Mouse (Mus musculus) kidney, embryonic 16.5 days (tissue): Measurements from ENCODE around the gene Hipk4. TPM values are rescaled to one million over a fixed set of nuclear protein-coding genes. Genes with fewer than 3 reads are reported as not detected.

ENCODE experiments used
- ATAC-seq: fragments of 200-750 bp; cut with Nextera tagmentation; 2 replicates; pipeline ENCODE4 v1.8.0; 2017; ENCODE audit warnings: moderate TSS enrichment; ENCODE audit not compliant: low FRiP score, low TSS enrichment
- H3K27ac ChIP-seq: fragments of 300-500 bp; sonication (generic); 2 replicates; pipeline ENCODE4 v1.5.1; 2014; ENCODE audit warnings: low read length
- H3K27me3 ChIP-seq: fragments of 300-500 bp; sonication (generic); 2 replicates; pipeline ENCODE4 v1.6.1; 2014; ENCODE audit warnings: low read length, control low read depth, mixed read lengths; ENCODE audit not compliant: insufficient read depth
- H3K36me3 ChIP-seq: fragments of 300-500 bp; sonication (generic); 2 replicates; pipeline ENCODE4 v1.6.1; 2014; ENCODE audit warnings: low read length, control low read depth, mixed read lengths; ENCODE audit not compliant: insufficient read depth
- H3K4me1 ChIP-seq: fragments of 300-500 bp; sonication (generic); 2 replicates; pipeline ENCODE4 v1.6.1; 2014; ENCODE audit warnings: low read length, control low read depth, mixed read lengths; ENCODE audit not compliant: insufficient read depth
- H3K4me2 ChIP-seq: fragments of 300-500 bp; sonication (generic); replicated peaks from 2 replicates; pipeline ENCODE4 v1.6.1; 2014; ENCODE audit warnings: low read depth, low read length
- H3K4me3 ChIP-seq: fragments of 300-500 bp; sonication (generic); 2 replicates; pipeline ENCODE4 v1.5.1; 2014; ENCODE audit warnings: mild to moderate bottlenecking, low read length
- H3K9ac ChIP-seq: fragments of 300-500 bp; sonication (generic); replicated peaks from 2 replicates; pipeline ENCODE4 v1.6.1; 2014; ENCODE audit warnings: low read length
- H3K9me3 ChIP-seq: fragments of 300-500 bp; sonication (generic); 2 replicates; pipeline ENCODE4 v1.6.1; 2016; ENCODE audit warnings: low read length, control low read depth
- WGBS: fragments of 180-500 bp; shearing (Covaris S2); extraction: QIAGEN DNeasy Blood & Tissue Kit; methylation state at CpG from one replicate; pipeline ENCODE4 v1.1.7; 2014; 5-methylcytosine and 5-hydroxymethylcytosine counted together
- polyA plus RNA-seq: library from polyadenylated mRNA; unstranded; fragments of >200 nt; fragmentation: Nextera tagmentation; extraction: Ambion mirVana; gene quantifications from 2 replicates; pipeline ENCODE4 v1.2.1, GENCODE M21; 2015

Gene Hipk4
- polyA plus RNA-seq, 1 experiment from 2014 or later: 0.70 TPM

DNA sequence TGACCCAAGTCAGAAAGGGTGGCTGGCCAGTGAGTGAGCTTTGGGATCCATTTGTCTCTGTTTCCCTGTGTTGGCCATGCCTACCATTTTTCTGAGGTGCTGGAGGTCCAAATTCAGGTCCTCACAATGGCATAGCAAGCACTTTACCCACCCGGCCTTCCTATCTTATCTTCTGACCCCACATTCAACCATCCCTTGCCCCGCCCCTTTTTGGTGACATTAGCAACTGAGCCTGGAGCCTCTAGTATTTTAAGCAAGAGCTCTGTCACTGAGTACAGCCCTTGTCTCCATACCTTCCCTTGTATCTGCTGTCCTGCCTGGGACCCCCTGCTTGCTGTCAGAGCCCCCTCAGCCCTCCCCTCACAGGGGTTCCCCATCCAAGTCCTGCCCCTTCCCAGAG, 12.3 kb downstream of the Hipk4 start:
- Histone ChIP-seq H3K4me2 (no peak overlapping the region), H3K9me3 (no peaks in the 10 kb centered on the region), H3K27ac (no peak overlapping the region), H3K4me3 (no peak overlapping the region), H3K9ac (no peak overlapping the region), H3K27me3 (no peaks in the 10 kb centered on the region), H3K4me1 (no peaks in the 10 kb centered on the region), H3K36me3 (peaks cover 22% of the 10 kb centered on the region)
- no peak for ATAC-seq
- 92% methylated on average over 2 of the region's 2 CpGs for WGBS

DNA sequence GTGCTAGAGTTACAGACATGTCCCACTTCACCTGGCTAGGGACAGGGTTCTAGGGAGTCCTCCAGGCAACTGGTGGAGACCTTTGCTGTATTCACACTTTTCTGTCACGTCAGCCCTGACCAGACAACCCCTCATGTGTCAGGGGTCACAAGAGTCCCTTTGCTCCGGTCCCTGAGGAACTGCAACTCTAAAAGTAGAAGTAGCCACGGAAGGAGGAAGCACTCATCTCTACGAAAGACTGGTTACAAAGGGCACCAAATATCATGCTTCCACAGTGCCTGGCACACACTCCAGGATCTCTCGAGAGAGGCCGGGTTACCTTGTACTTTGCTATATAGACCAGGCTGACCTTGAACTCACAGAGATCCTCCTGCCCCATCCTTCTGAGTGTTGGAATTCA, 13.6 kb downstream of the Hipk4 start:
- H3K9me3 ChIP-seq: no peaks in the 10 kb centered on the region
- H3K36me3 ChIP-seq: peaks cover 16% of the 10 kb centered on the region

GRCm38 (mm10) chr7:27537998-27538397, 14.9 kb downstream of the Hipk4 start:
- H3K4me3 ChIP-seq: no peak overlapping the region
- ATAC-seq: no peak
- no peak overlapping the region for H3K27ac ChIP-seq
- peaks cover 6% of the 10 kb centered on the region for H3K4me1 ChIP-seq
- 74% methylated on average over 8 of the region's 8 CpGs for WGBS
- H3K9ac ChIP-seq: no peak overlapping the region
- no peak overlapping the region for H3K4me2 ChIP-seq
- no peaks in the 10 kb centered on the region for H3K27me3 ChIP-seq
- H3K9me3 ChIP-seq: no peaks in the 10 kb centered on the region
- peaks cover 7% of the 10 kb centered on the region; the same call in 1 of the 2 replicates for H3K36me3 ChIP-seq

More for the DNA sequence above, 13.6 kb downstream of the Hipk4 start:
- H3K27ac ChIP-seq: no peak overlapping the region
- 87% methylated on average over 6 of the region's 6 CpGs for WGBS
- H3K4me1 ChIP-seq: no peaks in the 10 kb centered on the region
- no peak for ATAC-seq
- no peak overlapping the region for H3K9ac ChIP-seq
- no peaks in the 10 kb centered on the region for H3K27me3 ChIP-seq
- no peak overlapping the region for H3K4me2 ChIP-seq
- no peak overlapping the region for H3K4me3 ChIP-seq

DNA sequence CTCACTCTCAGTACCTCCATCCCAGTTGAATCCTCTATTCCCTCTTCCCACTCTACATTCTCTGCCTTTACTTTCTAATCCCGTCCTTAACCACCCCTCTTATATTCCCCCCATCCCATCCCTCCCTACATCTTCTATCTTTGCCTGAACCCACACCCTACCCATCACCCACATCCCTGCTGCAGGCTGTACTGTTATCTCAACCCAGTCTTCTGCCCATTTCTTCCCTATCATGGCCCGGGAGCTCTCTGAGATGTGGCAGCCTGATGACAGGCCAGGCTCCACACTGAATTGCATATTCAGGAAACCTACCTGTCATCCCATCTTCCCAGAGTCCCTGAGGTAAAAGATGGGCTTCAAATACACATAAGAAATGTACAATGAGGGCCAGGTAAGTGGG, 15.7 kb downstream of the Hipk4 start:
- Histone ChIP-seq H3K9ac (no peak overlapping the region), H3K27me3 (no peaks in the 10 kb centered on the region), H3K4me2 (no peak overlapping the region), H3K36me3 (peaks cover 7% of the 10 kb centered on the region; the same call in 1 of the 2 replicates), H3K27ac (no peak overlapping the region), H3K4me3 (no peak overlapping the region), H3K9me3 (no peaks in the 10 kb centered on the region), H3K4me1 (peaks cover 9% of the 10 kb centered on the region)
- 89% methylated on average over 2 of the region's 2 CpGs for WGBS
- no peak for ATAC-seq

DNA sequence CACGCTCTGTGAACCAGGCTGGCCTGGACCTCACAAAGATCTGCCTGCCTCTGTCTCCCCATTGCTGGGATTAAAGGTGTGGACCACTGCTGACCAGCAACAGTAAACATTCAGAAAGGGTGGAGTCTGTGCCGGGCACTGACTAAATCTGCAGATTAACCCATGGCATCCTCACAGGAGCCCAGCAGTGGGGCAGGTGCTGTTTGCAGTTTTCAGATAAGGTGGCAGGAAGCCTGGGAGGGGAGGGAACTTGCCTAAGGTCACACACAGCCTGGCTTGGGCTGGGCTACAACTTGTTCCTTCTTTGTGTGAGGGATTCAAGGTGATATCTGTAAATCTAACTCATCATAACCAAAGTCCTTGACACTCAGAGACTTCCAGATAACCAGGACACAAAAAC, 17.5 kb downstream of the Hipk4 start:
- no peak overlapping the region for H3K4me3 ChIP-seq
- H3K36me3 ChIP-seq: peaks cover 5% of the 10 kb centered on the region; the same call in 1 of the 2 replicates
- H3K9ac ChIP-seq: no peak overlapping the region
- 77% methylated on average over 2 of the region's 2 CpGs for WGBS
- H3K4me2 ChIP-seq: no peak overlapping the region
- H3K27me3 ChIP-seq: no peaks in the 10 kb centered on the region
- H3K4me1 ChIP-seq: peaks cover 13% of the 10 kb centered on the region
- ATAC-seq: no peak
- no peaks in the 10 kb centered on the region for H3K9me3 ChIP-seq
- H3K27ac ChIP-seq: no peak overlapping the region

DNA sequence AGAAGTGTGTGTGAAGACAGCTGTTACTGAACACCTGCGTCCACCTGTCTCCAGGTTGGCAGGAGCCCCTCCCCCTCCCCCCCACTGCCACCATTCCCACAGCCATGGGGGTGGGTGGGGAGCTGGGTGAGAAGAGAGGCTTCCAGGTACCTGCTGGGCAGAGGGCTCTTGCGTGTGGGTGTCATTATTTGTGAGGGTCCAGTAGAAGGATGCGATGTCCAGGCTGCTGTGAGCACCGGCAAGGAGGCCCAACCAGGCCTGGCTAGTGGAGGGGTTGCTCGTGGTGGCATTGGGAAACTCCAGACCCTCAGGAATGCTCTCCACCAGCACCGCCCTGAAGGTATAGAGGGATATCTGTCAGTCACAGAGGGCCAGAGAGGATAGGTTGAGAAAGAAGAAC, 17.9 kb downstream of the Hipk4 start:
- 83% methylated on average over 6 of the region's 6 CpGs for WGBS
- Histone ChIP-seq H3K4me1 (peaks cover 13% of the 10 kb centered on the region), H3K9ac (no peak overlapping the region), H3K36me3 (peaks cover 2% of the 10 kb centered on the region; the same call in 1 of the 2 replicates), H3K4me2 (no peak overlapping the region), H3K27me3 (no peaks in the 10 kb centered on the region), H3K9me3 (no peaks in the 10 kb centered on the region), H3K4me3 (no peak overlapping the region), H3K27ac (no peak overlapping the region)
- no peak for ATAC-seq

DNA sequence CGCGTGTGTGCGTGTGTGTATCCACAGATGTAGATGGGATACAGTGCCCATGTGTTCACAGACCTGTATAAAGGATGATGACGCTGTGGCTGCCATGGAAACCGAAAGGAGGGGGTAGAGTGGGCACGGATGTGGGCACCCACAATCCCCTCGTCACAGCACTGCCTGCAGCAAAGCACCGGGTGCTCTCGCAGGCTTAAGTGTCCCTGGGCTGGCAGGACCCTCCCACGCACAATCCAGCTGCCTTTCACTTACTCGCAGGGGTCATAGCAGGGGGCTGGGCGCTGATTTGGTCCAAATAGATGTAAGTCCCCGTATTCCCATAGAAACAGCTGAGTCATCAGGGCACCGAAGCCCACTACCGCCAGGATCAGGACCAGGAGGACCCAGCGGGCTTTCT, 18.4 kb downstream of the Hipk4 start:
- no peak overlapping the region for H3K27ac ChIP-seq
- 0 out of 2 replicates have a peak, but pooled peaks have one; percentile 10 for ATAC-seq
- WGBS: 69% methylated on average over 16 of the region's 16 CpGs
- H3K36me3 ChIP-seq: no peaks in the 10 kb centered on the region; the same call in 1 of the 2 replicates
- no peak overlapping the region for H3K9ac ChIP-seq
- H3K4me2 ChIP-seq: no peak overlapping the region
- peaks cover 13% of the 10 kb centered on the region for H3K4me1 ChIP-seq
- H3K27me3 ChIP-seq: no peaks in the 10 kb centered on the region
- H3K9me3 ChIP-seq: no peaks in the 10 kb centered on the region
- no peak overlapping the region for H3K4me3 ChIP-seq

DNA sequence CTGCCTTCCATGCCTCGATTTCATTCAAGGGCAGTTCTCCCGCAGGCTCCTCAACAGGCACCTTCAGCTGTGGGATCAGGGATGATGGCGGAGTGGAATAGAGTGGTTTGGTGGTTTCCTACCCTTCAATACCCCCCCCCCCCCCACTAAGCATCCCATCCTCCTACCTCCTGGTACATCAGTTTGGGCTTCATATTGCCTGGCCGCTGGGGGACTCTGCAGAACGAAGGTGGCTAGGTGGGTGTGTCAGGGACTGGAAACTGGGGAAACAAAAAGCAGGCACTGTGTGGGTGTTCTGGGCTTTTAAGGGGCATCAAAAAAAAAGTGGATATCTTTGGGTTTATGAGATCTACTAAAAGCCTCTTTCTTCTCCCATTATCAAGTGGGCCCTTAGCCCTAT, 18.9 kb downstream of the Hipk4 start:
- 64% methylated on average over 5 of the region's 5 CpGs for WGBS
- Histone ChIP-seq H3K36me3 (no peaks in the 10 kb centered on the region; the same call in 1 of the 2 replicates), H3K27me3 (no peaks in the 10 kb centered on the region), H3K4me3 (peak overlapping the region; percentile 58), H3K4me1 (peaks cover 13% of the 10 kb centered on the region), H3K9ac (peak overlapping the region; percentile 78), H3K9me3 (no peaks in the 10 kb centered on the region), H3K27ac (no peak overlapping the region), H3K4me2 (peak overlapping the region; percentile 96)
- no peak for ATAC-seq

DNA sequence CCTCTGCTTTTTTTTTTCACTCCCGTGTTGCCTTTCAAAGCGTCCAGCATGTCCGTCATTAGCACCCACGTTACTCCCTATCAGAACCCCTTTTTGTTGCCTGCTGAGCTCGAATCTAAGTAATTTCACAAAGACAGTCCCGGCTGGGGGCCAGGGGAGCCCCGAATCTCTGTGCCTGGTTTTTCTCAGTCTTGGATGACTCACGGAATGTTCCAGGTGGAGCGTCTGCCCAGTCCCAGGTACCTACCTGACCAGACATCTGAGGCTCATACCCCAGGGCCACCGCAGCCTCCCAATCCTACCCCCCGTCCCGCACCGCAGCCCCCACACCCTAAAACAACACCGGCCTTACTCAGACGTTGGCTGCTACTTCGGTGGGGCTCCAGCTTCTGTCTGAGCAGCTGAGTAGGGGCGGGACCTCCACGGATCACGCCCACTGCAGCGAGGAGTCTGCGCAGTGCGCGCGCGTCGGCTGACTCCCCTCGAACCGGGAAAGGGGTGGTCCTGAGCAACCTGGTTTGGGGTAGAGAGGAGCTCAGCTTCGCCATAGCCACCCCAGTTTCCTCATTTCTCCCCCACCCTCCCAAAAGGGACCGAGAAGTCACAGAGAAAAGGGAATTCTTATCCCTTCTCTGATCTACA, 19.4 kb downstream of the Hipk4 start:
- H3K9me3 ChIP-seq: no peaks in the 10 kb centered on the region
- H3K27me3 ChIP-seq: no peaks in the 10 kb centered on the region
- H3K27ac ChIP-seq: peak overlapping the region; percentile 43; the same call in 1 of the 2 replicates
- peaks cover 13% of the 10 kb centered on the region for H3K4me1 ChIP-seq
- H3K4me2 ChIP-seq: peak overlapping the region; percentile 96
- peak; percentile 95 for ATAC-seq
- peak overlapping the region; percentile 78 for H3K9ac ChIP-seq
- peak overlapping the region; percentile 58 for H3K4me3 ChIP-seq
- 2% methylated on average over 30 of the region's 30 CpGs for WGBS
- H3K36me3 ChIP-seq: no peaks in the 10 kb centered on the region; the same call in 1 of the 2 replicates

GRCm38 (mm10) chr7:27543065-27543464, 20.0 kb downstream of the Hipk4 start:
- peak overlapping the region; percentile 78 for H3K9ac ChIP-seq
- H3K27ac ChIP-seq: peak overlapping the region; percentile 43; the same call in 1 of the 2 replicates
- peaks cover 13% of the 10 kb centered on the region for H3K4me1 ChIP-seq
- WGBS: 50% methylated on average over 6 of the region's 6 CpGs
- H3K9me3 ChIP-seq: no peaks in the 10 kb centered on the region
- 0 out of 2 replicates have a peak, but pooled peaks have one; percentile 1 for ATAC-seq
- peak overlapping the region; percentile 58 for H3K4me3 ChIP-seq
- H3K4me2 ChIP-seq: peak overlapping the region; percentile 96
- H3K27me3 ChIP-seq: no peaks in the 10 kb centered on the region
- no peaks in the 10 kb centered on the region; the same call in 1 of the 2 replicates for H3K36me3 ChIP-seq
